Mouse (Mus musculus) liver, embryonic 13.5 days (tissue): ENCODE measurements around the gene Il20ra. TPM values are rescaled to one million over a fixed set of nuclear protein-coding genes. Genes with fewer than 3 reads are reported as not detected.

Source experiments
- ATAC-seq: fragments of 200-750 bp; cut with Nextera tagmentation; 2 replicates; pipeline ENCODE4 v1.8.0; 2017; ENCODE audit warnings: low read depth, mild to moderate bottlenecking, moderate number of reproducible peaks, moderate library complexity
- DNase-seq: peaks from one replicate; pipeline ENCODE4 v3.0.0; 2022
- H3K27ac ChIP-seq: fragments of 300-500 bp; sonication (generic); 2 replicates; pipeline ENCODE4 v1.5.1; 2015; ENCODE audit warnings: moderate library complexity, mild to moderate bottlenecking, inconsistent platforms
- H3K27me3 ChIP-seq: fragments of 300-500 bp; sonication (generic); 2 replicates; pipeline ENCODE4 v1.6.1; 2015; ENCODE audit warnings: mild to moderate bottlenecking, inconsistent platforms
- H3K36me3 ChIP-seq: fragments of 300-500 bp; sonication (generic); 2 replicates; pipeline ENCODE4 v1.6.1; 2015; ENCODE audit warnings: mild to moderate bottlenecking, inconsistent platforms
- H3K4me1 ChIP-seq: fragments of 300-500 bp; sonication (generic); replicated peaks from 2 replicates; pipeline ENCODE4 v1.6.1; 2015; ENCODE audit warnings: inconsistent platforms
- H3K4me2 ChIP-seq: fragments of 300-500 bp; sonication (generic); 2 replicates; pipeline ENCODE4 v1.6.1; 2015; ENCODE audit warnings: inconsistent platforms, mild to moderate bottlenecking, moderate library complexity
- H3K4me3 ChIP-seq: fragments of 300-500 bp; sonication (generic); replicated peaks from 2 replicates; pipeline ENCODE4 v1.5.1; 2015; ENCODE audit warnings: mild to moderate bottlenecking, inconsistent platforms
- H3K9ac ChIP-seq: fragments of 300-500 bp; sonication (generic); 2 replicates; pipeline ENCODE4 v1.6.1; 2015; ENCODE audit warnings: mild to moderate bottlenecking, inconsistent platforms
- H3K9me3 ChIP-seq: fragments of 300-500 bp; sonication (generic); replicated peaks from 2 replicates; pipeline ENCODE4 v1.6.1; 2016; ENCODE audit warnings: inconsistent platforms
- WGBS: fragments of 180-500 bp; shearing (Covaris S2); methylation state at CpG from one replicate; pipeline ENCODE4 v1.1.7; 2015; ENCODE audit not compliant: insufficient replicate concordance; 5-methylcytosine and 5-hydroxymethylcytosine counted together
- polyA plus RNA-seq: library from polyadenylated mRNA; unstranded; fragments of >200 nt; fragmentation: Nextera tagmentation; extraction: Ambion mirVana; gene quantifications from 2 replicates; pipeline ENCODE4 v1.2.1, GENCODE M21; 2015

Gene Il20ra
- 0.20 and 0.25 TPM in 2 replicates for polyA plus RNA-seq

DNA sequence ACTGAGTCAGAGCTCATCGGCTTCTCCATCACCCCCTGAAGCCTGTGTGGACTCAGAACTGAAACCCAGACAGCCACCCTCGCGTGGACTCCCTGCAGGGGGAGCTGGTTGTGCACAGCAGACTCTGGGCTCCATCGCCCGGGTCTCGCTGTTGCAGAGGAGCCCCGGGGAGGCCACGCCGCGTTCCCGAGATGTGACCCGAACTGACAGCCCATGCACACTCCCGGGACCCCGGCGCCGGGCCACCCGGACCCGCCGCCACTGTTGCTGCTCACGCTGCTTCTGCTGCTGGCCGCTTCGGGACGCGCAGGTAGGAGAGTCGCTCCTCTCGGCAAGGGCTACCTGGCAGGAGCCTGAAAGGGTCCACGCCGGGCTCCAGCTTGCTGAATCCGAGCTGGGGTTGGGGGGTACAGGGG is at the start of gene Il20ra:
Gene Il20ra, plus strand, starts transcription at position 150 of the 416 bp plus-strand sequence.
- Histone ChIP-seq H3K9ac (peak within 1 kb of the TSS; percentile 51; the same call in 1 of the 2 replicates), H3K4me2 (peak within 1 kb of the TSS; percentile 74), H3K27ac (no peak within 1 kb of the TSS), H3K27me3 (peaks cover 15% of the 10 kb centered on the region; the same call in 1 of the 2 replicates), H3K9me3 (no peaks in the 10 kb centered on the region), H3K4me1 (peaks cover 19% of the 10 kb centered on the region), H3K4me3 (peak within 1 kb of the TSS; percentile 52), H3K36me3 (no peaks in the 10 kb centered on the region)
- WGBS = under 1% methylated on average over 26 of the region's 29 CpGs
- ATAC-seq = no peak
- DNase-seq = no peak

DNA sequence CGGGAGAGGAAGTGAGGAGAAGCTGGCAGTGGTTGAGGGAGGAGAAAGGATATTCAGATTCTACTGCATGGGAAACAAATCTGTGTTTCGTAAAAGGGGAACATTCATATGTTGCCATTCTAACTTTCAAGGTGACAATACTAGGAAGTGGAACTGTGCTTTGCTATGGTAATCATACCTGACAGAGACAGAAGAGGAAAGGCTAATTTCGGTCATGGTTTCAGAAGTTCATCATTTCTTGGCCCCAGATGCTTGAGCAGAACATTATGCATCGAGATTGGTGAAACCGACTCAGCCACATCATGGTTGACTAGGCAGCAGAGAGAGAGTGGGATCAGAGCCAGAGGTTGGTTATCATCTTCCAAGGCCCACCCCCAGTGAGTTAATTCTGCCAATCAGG is 43.4 kb upstream of the Il20ra start:
- no peak overlapping the region for H3K4me2 ChIP-seq
- no peaks in the 10 kb centered on the region for H3K36me3 ChIP-seq
- H3K4me3 ChIP-seq = no peak overlapping the region
- H3K9me3 ChIP-seq = no peaks in the 10 kb centered on the region
- ATAC-seq = no peak
- no peak overlapping the region for H3K27ac ChIP-seq
- 64% methylated on average over 5 of the region's 5 CpGs for WGBS
- no peaks in the 10 kb centered on the region for H3K27me3 ChIP-seq
- no peaks in the 10 kb centered on the region for H3K4me1 ChIP-seq
- DNase-seq = no peak
- H3K9ac ChIP-seq = no peak overlapping the region

DNA sequence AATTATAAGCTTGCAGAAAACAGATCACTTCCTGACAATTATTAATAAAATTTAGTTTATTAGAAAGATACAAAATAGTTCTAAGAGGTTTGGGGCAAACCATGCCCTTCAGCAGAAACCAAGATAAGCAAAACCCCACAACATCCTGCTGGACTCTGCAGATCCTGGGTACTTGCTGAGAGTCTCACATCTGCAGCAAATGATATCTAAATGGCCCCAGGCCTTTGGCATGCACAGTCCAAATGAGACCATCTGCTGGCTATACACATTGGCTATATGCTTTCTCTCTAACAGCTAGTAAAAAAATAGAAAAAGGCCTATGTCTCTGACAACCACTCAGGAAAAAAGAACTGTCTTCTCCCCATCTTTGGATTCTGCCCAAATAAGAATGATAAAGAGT is 40.4 kb upstream of the Il20ra start:
- H3K4me3 ChIP-seq = no peak overlapping the region
- no peak overlapping the region for H3K4me2 ChIP-seq
- H3K4me1 ChIP-seq = no peaks in the 10 kb centered on the region
- ATAC-seq (no peak), DNase-seq (no peak)
- H3K27me3 ChIP-seq = no peaks in the 10 kb centered on the region
- H3K9me3 ChIP-seq = no peaks in the 10 kb centered on the region
- H3K27ac ChIP-seq = no peak overlapping the region
- H3K9ac ChIP-seq = no peak overlapping the region
- H3K36me3 ChIP-seq = no peaks in the 10 kb centered on the region

DNA sequence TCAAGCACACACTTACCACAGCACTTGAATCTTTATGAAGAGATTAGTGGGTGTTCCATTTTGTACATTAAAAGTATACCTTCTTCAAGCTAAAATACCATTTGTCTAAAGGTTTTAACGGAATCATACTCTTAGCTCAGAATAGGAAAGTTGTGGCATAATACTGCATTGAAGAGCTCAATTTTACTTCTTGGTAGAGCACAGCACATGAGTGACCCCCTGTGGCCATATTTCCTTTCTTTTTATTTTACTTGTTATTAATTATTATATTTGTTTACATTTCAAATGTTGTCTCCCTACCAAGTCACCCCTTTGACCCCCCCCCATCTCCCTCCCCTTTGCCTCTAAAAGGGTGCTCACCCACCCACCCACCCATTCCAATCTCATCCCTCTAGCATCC is 39.2 kb upstream of the Il20ra start:
- 54% methylated on average over 1 of the region's 1 CpGs for WGBS

DNA sequence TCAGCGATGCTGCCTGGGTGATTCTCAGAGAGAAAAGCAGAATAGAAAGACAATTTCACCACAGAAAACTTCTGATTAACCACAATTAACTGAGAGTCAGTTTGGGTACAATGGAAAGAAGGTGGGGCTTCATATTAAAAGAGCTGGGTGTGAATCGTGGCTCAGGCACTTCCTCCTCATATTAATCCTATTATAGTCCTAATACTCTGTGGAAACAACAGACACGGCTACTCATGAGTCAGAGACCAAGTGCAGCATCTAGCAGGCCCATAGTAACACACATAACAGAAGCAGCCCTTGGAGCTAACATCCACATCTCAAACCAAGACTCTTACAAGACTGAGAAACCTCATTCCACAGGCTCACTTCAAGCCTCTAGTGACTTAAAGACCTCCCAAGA is 24.7 kb upstream of the Il20ra start:
- no peak overlapping the region for H3K9ac ChIP-seq
- no peak for DNase-seq
- ATAC-seq = no peak
- H3K36me3 ChIP-seq = no peaks in the 10 kb centered on the region
- H3K27ac ChIP-seq = no peak overlapping the region
- H3K27me3 ChIP-seq = no peaks in the 10 kb centered on the region
- H3K4me3 ChIP-seq = no peak overlapping the region
- H3K9me3 ChIP-seq = 0 out of 2 replicates have a peak, but pooled peaks cover 4% of the 10 kb centered on the region
- H3K4me2 ChIP-seq = no peak overlapping the region
- 62% methylated on average over 3 of the region's 3 CpGs for WGBS
- H3K4me1 ChIP-seq = peaks cover 15% of the 10 kb centered on the region; the same call in 1 of the 2 replicates

More for the DNA sequence above, 39.2 kb upstream of the Il20ra start:
- Histone ChIP-seq H3K4me3 (no peak overlapping the region), H3K4me2 (no peak overlapping the region), H3K27ac (no peak overlapping the region), H3K4me1 (no peaks in the 10 kb centered on the region), H3K36me3 (no peaks in the 10 kb centered on the region), H3K9me3 (no peaks in the 10 kb centered on the region), H3K27me3 (no peaks in the 10 kb centered on the region), H3K9ac (no peak overlapping the region)
- no peak for ATAC-seq
- DNase-seq = no peak

DNA sequence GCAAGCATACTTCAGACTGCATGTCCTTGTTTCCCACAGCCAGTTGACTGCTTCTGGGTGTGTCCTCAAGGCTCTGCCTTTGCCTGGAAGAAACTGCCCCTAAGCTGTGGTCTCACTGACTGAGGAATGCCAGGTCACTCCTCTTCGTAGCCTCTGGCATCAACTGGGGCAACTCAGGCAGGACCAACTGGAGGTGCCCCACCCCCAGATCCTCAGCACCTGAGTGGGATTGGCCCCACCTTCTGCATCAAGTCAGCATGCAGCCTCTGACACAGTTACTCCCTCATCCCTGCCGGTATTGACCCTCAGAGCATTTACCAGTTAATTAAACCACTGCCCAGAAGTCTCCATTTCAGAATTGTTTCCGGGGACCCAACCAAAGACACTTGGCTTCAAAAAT is 21.1 kb upstream of the Il20ra start:
- H3K27me3 ChIP-seq = no peaks in the 10 kb centered on the region
- 42% methylated on average over 3 of the region's 3 CpGs for whole genome bisulfite sequencing
- H3K9me3 ChIP-seq = no peaks in the 10 kb centered on the region
- H3K9ac ChIP-seq = no peak overlapping the region
- no peak for ATAC-seq
- peaks cover 18% of the 10 kb centered on the region; the same call in 1 of the 2 replicates for H3K4me1 ChIP-seq
- DNase-seq = no peak
- peak overlapping the region; percentile 37 for H3K27ac ChIP-seq
- H3K4me3 ChIP-seq = no peak overlapping the region
- no peaks in the 10 kb centered on the region for H3K36me3 ChIP-seq
- H3K4me2 ChIP-seq = no peak overlapping the region

DNA sequence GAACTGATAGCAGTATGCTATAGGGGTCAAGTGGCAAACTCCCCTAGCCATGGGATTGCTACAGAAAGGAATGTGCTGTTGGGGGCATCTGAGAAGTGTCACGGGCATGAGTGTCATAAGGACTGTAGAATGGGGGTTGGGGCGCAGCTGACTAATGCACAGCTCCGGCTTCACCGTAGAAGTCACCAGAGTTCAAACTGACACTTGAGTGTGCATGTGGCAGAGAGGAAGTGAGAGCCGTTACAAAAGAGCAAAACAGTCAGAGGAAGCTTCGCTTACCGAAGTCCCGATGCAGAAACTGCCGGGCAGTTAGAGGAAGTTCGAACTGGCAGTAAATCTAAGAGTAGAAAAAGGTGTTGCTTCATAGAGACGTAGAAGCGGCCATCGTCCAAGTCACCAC is 20.6 kb upstream of the Il20ra start:
- Histone ChIP-seq H3K27ac (peak overlapping the region; percentile 37; the same call in 1 of the 2 replicates), H3K36me3 (no peaks in the 10 kb centered on the region), H3K9ac (no peak overlapping the region), H3K4me1 (peaks cover 18% of the 10 kb centered on the region; the same call in 1 of the 2 replicates), H3K4me2 (peak overlapping the region; percentile 11; the same call in 1 of the 2 replicates), H3K4me3 (no peak overlapping the region), H3K9me3 (no peaks in the 10 kb centered on the region), H3K27me3 (no peaks in the 10 kb centered on the region)
- WGBS = 13% methylated on average over 13 of the region's 13 CpGs
- ATAC-seq (peak; percentile 55; the same call in 1 of the 2 replicates), DNase-seq (no peak)

DNA sequence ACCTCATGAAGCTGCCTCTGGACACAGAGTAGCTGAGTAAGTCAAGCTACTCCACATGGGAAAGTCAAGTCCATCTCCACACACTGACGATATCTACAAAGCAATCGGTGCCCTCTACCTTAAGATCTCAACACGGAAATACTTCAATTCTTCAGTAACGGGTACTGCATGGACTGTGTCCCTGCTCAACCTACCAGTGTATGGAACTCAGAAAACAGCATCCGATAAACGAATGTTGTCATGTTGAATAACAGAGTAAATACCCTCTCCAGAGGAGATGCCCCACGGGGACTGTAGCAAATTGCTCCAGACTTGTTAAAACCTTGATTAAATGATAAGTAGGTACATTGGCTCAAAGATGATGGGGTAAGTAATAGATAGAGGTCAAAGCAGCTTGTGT is 20.0 kb upstream of the Il20ra start:
- DNase-seq (no peak), ATAC-seq (no peak)
- Histone ChIP-seq H3K27me3 (no peaks in the 10 kb centered on the region), H3K27ac (no peak overlapping the region), H3K9ac (no peak overlapping the region), H3K36me3 (no peaks in the 10 kb centered on the region), H3K4me3 (no peak overlapping the region), H3K4me2 (peak overlapping the region; percentile 11; the same call in 1 of the 2 replicates), H3K9me3 (no peaks in the 10 kb centered on the region), H3K4me1 (peaks cover 18% of the 10 kb centered on the region; the same call in 1 of the 2 replicates)
- 57% methylated on average over 7 of the region's 7 CpGs for WGBS

DNA sequence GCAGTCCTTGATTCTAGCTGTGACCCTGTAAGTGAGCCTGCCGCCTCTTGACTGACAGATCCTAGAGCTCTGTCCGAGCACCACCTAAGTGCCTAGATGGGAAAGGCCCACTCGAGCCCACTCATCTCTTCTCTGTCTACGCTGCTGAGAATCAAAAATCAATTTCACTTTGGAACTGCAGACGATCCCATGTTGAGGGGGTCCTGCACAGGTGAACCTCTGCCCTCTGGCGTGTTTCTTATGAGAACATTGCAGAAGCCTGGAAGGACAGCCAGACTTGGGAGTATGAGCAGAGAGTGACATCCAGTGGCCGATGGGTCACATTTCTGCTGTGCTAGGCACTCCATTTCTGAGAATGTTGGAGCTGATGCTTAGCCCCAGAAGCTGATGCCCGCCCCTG is 19.4 kb upstream of the Il20ra start:
- peak; percentile 20; the same call in 1 of the 2 replicates for ATAC-seq
- H3K9me3 ChIP-seq = no peaks in the 10 kb centered on the region
- peaks cover 18% of the 10 kb centered on the region; the same call in 1 of the 2 replicates for H3K4me1 ChIP-seq
- H3K4me3 ChIP-seq = no peak overlapping the region
- H3K27me3 ChIP-seq = no peaks in the 10 kb centered on the region
- 30% methylated on average over 8 of the region's 8 CpGs for WGBS
- no peaks in the 10 kb centered on the region for H3K36me3 ChIP-seq
- no peak overlapping the region for H3K4me2 ChIP-seq
- DNase-seq = no peak
- H3K27ac ChIP-seq = no peak overlapping the region
- H3K9ac ChIP-seq = no peak overlapping the region

DNA sequence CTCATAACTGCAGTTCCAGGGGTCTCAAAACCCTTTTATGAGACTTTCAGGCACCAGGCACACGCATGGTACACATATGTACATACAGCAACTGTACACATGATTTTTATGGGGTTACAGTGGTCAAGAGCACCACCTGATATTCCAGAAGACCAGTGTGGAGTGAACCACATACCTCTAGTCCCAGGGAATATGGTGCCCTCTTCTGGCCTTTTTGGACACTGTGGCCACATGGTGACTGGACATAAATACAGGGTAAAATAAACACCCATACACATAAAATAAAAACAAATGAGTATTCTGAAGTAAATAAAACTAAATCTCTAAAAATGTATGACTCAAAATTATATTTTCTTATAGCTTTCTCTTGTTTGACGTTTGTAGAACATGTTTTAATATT is 18.7 kb upstream of the Il20ra start:
- Histone ChIP-seq H3K4me2 (no peak overlapping the region), H3K9me3 (no peaks in the 10 kb centered on the region), H3K36me3 (no peaks in the 10 kb centered on the region), H3K27me3 (no peaks in the 10 kb centered on the region), H3K9ac (no peak overlapping the region), H3K4me1 (peaks cover 18% of the 10 kb centered on the region; the same call in 1 of the 2 replicates), H3K27ac (no peak overlapping the region), H3K4me3 (no peak overlapping the region)
- DNase-seq (no peak), ATAC-seq (no peak)
- WGBS = 49% methylated on average over 2 of the region's 2 CpGs

DNA sequence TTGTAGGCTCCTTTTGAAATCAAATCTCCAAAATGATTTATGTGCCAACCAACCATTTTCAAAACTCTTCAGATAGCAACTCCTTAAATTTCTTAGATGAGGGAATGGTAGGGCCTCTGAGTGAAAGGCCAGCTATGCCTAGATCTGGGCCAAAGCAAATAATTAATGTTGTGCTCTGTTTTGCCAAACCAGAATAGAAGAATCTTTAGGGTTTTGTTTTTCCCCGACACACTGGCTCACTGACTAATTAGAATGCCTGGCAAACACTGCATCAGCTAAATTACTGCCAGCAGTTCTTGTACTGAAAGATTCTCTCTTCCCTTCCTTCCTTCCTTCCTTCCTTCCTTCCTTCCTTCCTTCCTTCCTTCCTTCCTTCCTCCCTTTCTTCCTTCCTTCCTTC is 13.0 kb upstream of the Il20ra start:
- Histone ChIP-seq H3K27me3 (no peaks in the 10 kb centered on the region), H3K9ac (no peak overlapping the region), H3K9me3 (no peaks in the 10 kb centered on the region), H3K27ac (no peak overlapping the region), H3K4me1 (no peaks in the 10 kb centered on the region), H3K4me2 (no peak overlapping the region), H3K4me3 (no peak overlapping the region), H3K36me3 (no peaks in the 10 kb centered on the region)
- ATAC-seq = no peak
- WGBS = 68% methylated on average over 1 of the region's 1 CpGs
- no peak for DNase-seq

DNA sequence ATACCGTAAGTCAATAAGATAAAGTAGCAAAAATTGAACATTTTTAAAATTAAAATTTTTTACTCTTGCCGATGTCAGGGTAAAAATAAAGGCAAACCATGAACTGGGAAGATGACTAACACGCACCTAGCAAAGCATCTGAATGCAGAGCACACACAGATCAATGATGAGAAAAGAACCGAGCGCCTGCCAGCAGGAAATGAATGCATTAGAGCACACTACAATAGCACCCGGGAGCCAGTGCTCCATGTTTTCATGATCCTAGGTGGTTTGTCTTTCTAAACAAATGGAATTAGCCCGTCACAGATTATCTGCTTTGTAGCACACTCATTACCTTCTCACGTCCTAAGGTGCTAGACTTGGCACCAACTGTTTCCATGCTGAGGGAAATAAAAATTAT is 7.9 kb upstream of the Il20ra start:
- WGBS = 63% methylated on average over 8 of the region's 8 CpGs
- Histone ChIP-seq H3K4me1 (no peaks in the 10 kb centered on the region; the same call in 1 of the 2 replicates), H3K27ac (no peak overlapping the region), H3K27me3 (no peaks in the 10 kb centered on the region), H3K4me2 (no peak overlapping the region), H3K4me3 (no peak overlapping the region), H3K9me3 (no peaks in the 10 kb centered on the region), H3K9ac (no peak overlapping the region), H3K36me3 (no peaks in the 10 kb centered on the region)
- no peak for DNase-seq
- no peak for ATAC-seq
